Mouse (Mus musculus) liver, adult 2 months (tissue): Measurements from ENCODE around the gene Sf3b6. TPM values are rescaled to one million over a fixed set of nuclear protein-coding genes. Genes with fewer than 3 reads are reported as not detected.
"Not testable (repeated sequence)": the region's sequence is repeated elsewhere in the genome, so short reads cannot be mapped to it uniquely, and the experiment has no call there.

ENCODE experiments used
- DNase-seq: peaks from one replicate; pipeline ENCODE4 v3.0.0-alpha.2; 2011; ENCODE audit warnings: low read depth, low spot score; ENCODE audit errors: extremely low read depth
- H3K27ac ChIP-seq: fragments of 200-500 bp; replicated peaks from 2 replicates; pipeline ENCODE4 v1.5.1; 2012; ENCODE audit warnings: low read depth, mild to moderate bottlenecking, control low read depth, inconsistent platforms, low read length; ENCODE audit not compliant: insufficient read depth
- H3K27me3 ChIP-seq: fragments of 200-500 bp; 2 replicates; pipeline ENCODE4 v1.6.1; 2012; ENCODE audit warnings: mild to moderate bottlenecking, moderate library complexity, low read length, inconsistent platforms; ENCODE audit not compliant: control insufficient read depth, insufficient read depth
- H3K36me3 ChIP-seq: fragments of 200-500 bp; 2 replicates; pipeline ENCODE4 v1.6.1; 2012; ENCODE audit warnings: low read length, inconsistent platforms; ENCODE audit not compliant: control insufficient read depth, insufficient read depth
- H3K4me1 ChIP-seq: fragments of 200-500 bp; 2 replicates; pipeline ENCODE4 v1.6.1; 2011; ENCODE audit warnings: low read length; ENCODE audit not compliant: control insufficient read depth, insufficient read depth
- H3K4me3 ChIP-seq: fragments of 200-500 bp; 2 replicates; pipeline ENCODE4 v1.5.1; 2011; ENCODE audit warnings: low read depth, mild to moderate bottlenecking, control low read depth, low read length, moderate library complexity; ENCODE audit not compliant: insufficient read depth
- H3K79me2 ChIP-seq: fragments of 200-500 bp; 2 replicates; pipeline ENCODE4 v1.6.1; 2012; ENCODE audit warnings: inconsistent platforms, mild to moderate bottlenecking, low read length, moderate library complexity; ENCODE audit not compliant: control insufficient read depth, insufficient read depth
- H3K9ac ChIP-seq: fragments of 200-500 bp; 2 replicates; pipeline ENCODE4 v1.6.1; 2012; ENCODE audit warnings: low read depth, mild to moderate bottlenecking, control low read depth, inconsistent platforms, low read length
- CTCF ChIP-seq: fragments of 200-500 bp; IDR thresholded peaks from 2 replicates; pipeline ENCODE4 v1.5.1; 2011; ENCODE audit warnings: low read depth, low read length, control low read depth
- POLR2A ChIP-seq: fragments of 200-500 bp; IDR thresholded peaks from 2 replicates; pipeline ENCODE4 v1.6.1; 2011; ENCODE audit warnings: low read length, control low read depth; ENCODE audit not compliant: insufficient read depth; ENCODE audit errors: extremely low read depth
- WGBS: fragments of 180-500 bp; shearing (Covaris S2); methylation state at CpG from one replicate; pipeline ENCODE4 v1.1.7; 2018; 5-methylcytosine and 5-hydroxymethylcytosine counted together
- polyA plus RNA-seq: library from polyadenylated mRNA; depleted of rRNA; stranded (reverse); fragments of >200 nt; gene quantifications from 2 replicates; pipeline ENCODE4 v1.2.3, GENCODE M21; 2012
- total RNA-seq: library from RNA; depleted of rRNA; stranded (reverse); fragments of >200 nt; gene quantifications from 2 replicates; pipeline ENCODE4 v1.2.3, GENCODE M21; 2014

The Sf3b6 gene
- total and polyA plus RNA-seq, 2 experiments, result 14.3 to 67.3 TPM

- WGBS, result 83% methylated on average over 6 of the region's 6 CpGs
- no peak overlapping the region for H3K4me3 ChIP-seq
- DNase-seq, result no peak
- H3K79me2 ChIP-seq, result no peaks in the 10 kb centered on the region
- H3K4me1 ChIP-seq, result no peaks in the 10 kb centered on the region
- no peaks in the 10 kb centered on the region for H3K36me3 ChIP-seq
- H3K27ac ChIP-seq, result no peak overlapping the region
- H3K9ac ChIP-seq, result no peak overlapping the region
- TF ChIP-seq CTCF, result no peak
- H3K27me3 ChIP-seq, result no peaks in the 10 kb centered on the region
Measured at GRCm38 (mm10) chr12:4777734-4778133, 39.6 kb upstream of the Sf3b6 start.

GRCm38 (mm10) chr12:4780245-4780644 is 37.1 kb upstream of the Sf3b6 start:
- no peaks in the 10 kb centered on the region for H3K79me2 ChIP-seq
- 66% methylated on average over 2 of the region's 2 CpGs for WGBS
- no peaks in the 10 kb centered on the region for H3K36me3 ChIP-seq
- H3K27me3 ChIP-seq, result no peaks in the 10 kb centered on the region
- DNase-seq, result no peak
- no peak for TF ChIP-seq POLR2A
- no peak for TF ChIP-seq CTCF
- H3K4me1 ChIP-seq, result no peaks in the 10 kb centered on the region
- no peak overlapping the region for H3K27ac ChIP-seq
- no peak overlapping the region for H3K4me3 ChIP-seq
- H3K9ac ChIP-seq, result no peak overlapping the region

DNA sequence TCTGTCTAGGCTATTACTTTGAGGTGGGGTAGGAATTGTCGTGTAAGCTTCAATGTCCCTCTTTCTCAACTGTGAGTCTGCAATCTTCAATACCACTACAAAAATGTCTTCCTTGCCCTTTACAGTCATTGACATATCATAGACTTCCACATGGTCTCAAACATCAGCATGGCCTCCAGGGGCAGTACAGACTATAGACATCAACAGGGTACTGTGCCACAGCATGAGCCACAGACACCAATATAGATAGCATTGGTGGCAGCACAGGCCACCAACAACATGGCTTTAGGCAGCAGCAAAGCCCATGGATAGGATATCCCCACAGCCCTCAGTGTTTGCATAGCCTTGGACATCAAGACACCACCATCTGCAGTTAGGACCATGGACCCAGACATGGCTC is 36.1 kb upstream of the Sf3b6 start:
- Histone ChIP-seq H3K9ac (no peak overlapping the region), H3K36me3 (no peaks in the 10 kb centered on the region), H3K79me2 (no peaks in the 10 kb centered on the region), H3K27me3 (no peaks in the 10 kb centered on the region), H3K27ac (no peak overlapping the region), H3K4me1 (no peaks in the 10 kb centered on the region), H3K4me3 (no peak overlapping the region)
- DNase-seq, result no peak
- WGBS, result 100% methylated on average over 1 of the region's 1 CpGs
- no peak for TF ChIP-seq POLR2A

DNA sequence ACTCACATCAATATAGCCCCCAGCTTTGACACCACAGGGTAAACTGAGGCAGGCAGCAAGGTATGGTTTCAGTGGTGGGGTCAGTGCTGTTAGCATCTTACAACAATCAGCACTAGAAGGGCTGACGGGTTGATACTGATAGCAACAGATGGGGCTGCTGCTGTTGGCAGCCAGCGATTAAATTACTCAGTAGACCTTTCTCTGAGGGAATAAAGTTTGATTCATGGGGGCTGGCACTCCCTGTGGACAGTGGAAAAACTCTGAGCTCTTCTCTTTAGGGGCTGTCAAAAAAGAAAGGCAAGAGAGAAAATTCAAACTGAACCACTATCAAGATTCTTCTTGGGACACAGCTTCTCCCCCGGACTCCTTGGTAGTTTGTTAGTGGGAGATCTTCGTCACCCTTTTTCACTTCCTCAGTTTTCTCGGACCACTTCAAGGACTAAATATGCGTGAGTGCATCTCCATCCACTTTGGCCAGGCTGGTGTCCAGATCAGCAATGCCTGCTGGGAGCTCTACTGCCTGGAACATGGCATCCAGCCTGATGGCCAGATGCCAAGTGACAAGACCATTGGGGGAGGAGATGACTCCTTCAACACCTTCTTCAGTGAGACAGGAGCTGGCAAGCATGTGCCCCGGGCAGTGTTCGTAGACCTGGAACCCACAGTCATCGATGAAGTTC is 35.5 kb upstream of the Sf3b6 start:
- not testable (repeated sequence) for H3K27ac ChIP-seq, H3K4me1 ChIP-seq, H3K36me3 ChIP-seq, H3K27me3 ChIP-seq, DNase-seq, H3K9ac ChIP-seq, H3K79me2 ChIP-seq, H3K4me3 ChIP-seq
- 83% methylated on average over 9 of the region's 9 CpGs for WGBS

GRCm38 (mm10) chr12:4783598-4783997 is 33.7 kb upstream of the Sf3b6 start:
- no peaks in the 10 kb centered on the region for H3K79me2 ChIP-seq
- H3K36me3 ChIP-seq, result no peaks in the 10 kb centered on the region
- H3K27me3 ChIP-seq, result no peaks in the 10 kb centered on the region
- H3K27ac ChIP-seq, result no peak overlapping the region
- no peak overlapping the region for H3K9ac ChIP-seq
- 39% methylated on average over 5 of the region's 5 CpGs for WGBS
- no peaks in the 10 kb centered on the region for H3K4me1 ChIP-seq
- H3K4me3 ChIP-seq, result no peak overlapping the region
- no peak for DNase-seq
- TF ChIP-seq POLR2A, result no peak
- no peak for TF ChIP-seq CTCF

GRCm38 (mm10) chr12:4784466-4784865 is 32.9 kb upstream of the Sf3b6 start:
- Histone ChIP-seq H3K36me3 (no peaks in the 10 kb centered on the region), H3K27me3 (no peaks in the 10 kb centered on the region), H3K27ac (no peak overlapping the region), H3K4me3 (no peak overlapping the region), H3K9ac (no peak overlapping the region), H3K79me2 (no peaks in the 10 kb centered on the region), H3K4me1 (no peaks in the 10 kb centered on the region)
- WGBS, result 78% methylated on average over 2 of the region's 2 CpGs
- TF ChIP-seq POLR2A (no peak), CTCF (no peak)
- DNase-seq, result no peak

GRCm38 (mm10) chr12:4788128-4788527 is 29.2 kb upstream of the Sf3b6 start:
- H3K9ac ChIP-seq, H3K27me3 ChIP-seq, H3K27ac ChIP-seq, H3K4me1 ChIP-seq, H3K79me2 ChIP-seq, DNase-seq, H3K4me3 ChIP-seq, H3K36me3 ChIP-seq: not testable (repeated sequence)
- 92% methylated on average over 25 of the region's 25 CpGs for WGBS
